ENCODE assay signal across 9 mouse cellular contexts in genomic region chr2:26316576-26317246, GRCm38 (mm10). TPM values are rescaled to one million over a fixed set of nuclear protein-coding genes. Genes with fewer than 3 reads are reported as not detected.
A peak's percentile ranks its signal among the peaks of the same experiment; 100 is the strongest.
DNase-seq lines count a peak whose midpoint lies in the region; ATAC-seq and TF ChIP-seq lines count a peak whose summit lies in the region.
"Had no signal": no experiment of that assay in that cellular context is flagged by ENCODE, and none has a peak within 500 bp of the region (broad histone marks: within the 10 kb centered on the region; RNA-seq: fewer than 3 reads in every experiment).

No protein-coding gene starts in this region.

- H3K79me2 ChIP-seq in C2C12 (ENCODE audit: control insufficient read depth, insufficient read depth), result peaks cover 41% of the 10 kb centered on the region

- DNase-seq in cerebellum, adult 9-10 months, result peak; percentile 79
- no peak for DNase-seq in cerebellum, postnatal 4 days (ENCODE audit: low spot score in 2 of 2)
- DNase-seq in thymus, postnatal 36 days, result no peak

- H3K4me2 ChIP-seq in forebrain, embryonic 13.5 days, result peak overlapping the region; percentile 95
- peak overlapping the region; percentile 99 for H3K4me2 ChIP-seq in limb, embryonic 13.5 days (replicated peaks)
- peak overlapping the region; percentile 72 for H3K4me2 ChIP-seq in stomach, embryonic 16.5 days (ENCODE audit: low read depth, low read length)

- TF ChIP-seq CTCF in C2C12 (IDR thresholded peaks at IDR 0.05; ENCODE audit: control insufficient read depth, insufficient read depth, insufficient read length), result no peak

- peak overlapping the region; percentile 65 for H3K4me3 ChIP-seq in C2C12 (ENCODE audit: insufficient read depth, poor library complexity, severe bottlenecking)
- peak overlapping the region; percentile 93 for H3K4me3 ChIP-seq in forebrain, embryonic 13.5 days
- H3K4me3 ChIP-seq in limb, embryonic 13.5 days, result peak overlapping the region; percentile 92
- H3K4me3 ChIP-seq in stomach, embryonic 16.5 days (replicated peaks; ENCODE audit: low read length), result peak overlapping the region; percentile 80

- peak overlapping the region; percentile 94 for H3K9ac ChIP-seq in forebrain, embryonic 13.5 days
- H3K9ac ChIP-seq in limb, embryonic 13.5 days, result peak overlapping the region; percentile 95
- peak overlapping the region; percentile 90 for H3K9ac ChIP-seq in stomach, embryonic 16.5 days (ENCODE audit: low read length)

- peak overlapping the region; percentile 74 for H3ac ChIP-seq in C2C12 (ENCODE audit: control insufficient read depth, insufficient read length, low read depth)

- whole genome bisulfite sequencing in forebrain, embryonic 13.5 days, result 44% methylated on average over 9 of the region's 9 CpGs
- 45% methylated on average over 9 of the region's 9 CpGs for WGBS in limb, embryonic 13.5 days
- WGBS in stomach, embryonic 16.5 days, result 48% methylated on average over 9 of the region's 9 CpGs

- no peak for ATAC-seq in forebrain, embryonic 13.5 days
- peak; percentile 63 for ATAC-seq in limb, embryonic 13.5 days (ENCODE audit: low FRiP score, low read depth)
- no peak for ATAC-seq in stomach, embryonic 16.5 days (ENCODE audit: insufficient read depth, low FRiP score)
- ATAC-seq in granulocyte monocyte progenitor cell, adult 5-6 weeks (replicated peaks; ENCODE audit: poor library complexity, severe bottlenecking), result no peak

- H3K4me1 ChIP-seq in forebrain, embryonic 13.5 days, result peaks cover 46% of the 10 kb centered on the region
- H3K4me1 ChIP-seq in limb, embryonic 13.5 days, result peaks cover 61% of the 10 kb centered on the region
- peaks cover 34% of the 10 kb centered on the region for H3K4me1 ChIP-seq in stomach, embryonic 16.5 days (ENCODE audit: control insufficient read depth, insufficient read depth, low read length)

- no peaks in the 10 kb centered on the region for H3K9me3 ChIP-seq in forebrain, embryonic 13.5 days (replicated peaks)
- H3K9me3 ChIP-seq in limb, embryonic 13.5 days, result no peaks in the 10 kb centered on the region
- H3K9me3 ChIP-seq in stomach, embryonic 16.5 days (replicated peaks; ENCODE audit: control insufficient read depth, low read length), result no peaks in the 10 kb centered on the region

- peaks cover 2% of the 10 kb centered on the region for H3K79me3 ChIP-seq in C2C12 (ENCODE audit: low read depth)

- peak overlapping the region; percentile 95 for H3K27ac ChIP-seq in forebrain, embryonic 13.5 days
- H3K27ac ChIP-seq in limb, embryonic 13.5 days, result peak overlapping the region; percentile 97
- H3K27ac ChIP-seq in stomach, embryonic 16.5 days (ENCODE audit: low read length), result peak overlapping the region; percentile 93

- no peaks in the 10 kb centered on the region for H3K27me3 ChIP-seq in C2C12 (ENCODE audit: control insufficient read depth, insufficient read depth, insufficient read length)
- H3K27me3 ChIP-seq in forebrain, embryonic 13.5 days, result no peaks in the 10 kb centered on the region
- H3K27me3 ChIP-seq in limb, embryonic 13.5 days, result no peaks in the 10 kb centered on the region
- H3K27me3 ChIP-seq in stomach, embryonic 16.5 days (ENCODE audit: control insufficient read depth, insufficient read depth, low read length), result no peaks in the 10 kb centered on the region

- H3K36me3 ChIP-seq in C2C12 (ENCODE audit: control insufficient read depth, insufficient read depth), result no peaks in the 10 kb centered on the region
- H3K36me3 ChIP-seq in forebrain, embryonic 13.5 days (ENCODE audit: poor library complexity, severe bottlenecking), result peaks cover 15% of the 10 kb centered on the region
- peaks cover 18% of the 10 kb centered on the region for H3K36me3 ChIP-seq in limb, embryonic 13.5 days
- H3K36me3 ChIP-seq in stomach, embryonic 16.5 days (ENCODE audit: control insufficient read depth, insufficient read depth, low read length), result no peaks in the 10 kb centered on the region

TF ChIP-seq in C2C12, 6 proteins besides CTCF, POLR2A, EP300 and RAD21:
- TF ChIP-seq USF1 (IDR thresholded peaks at IDR 0.05; ENCODE audit: low read depth) (no peak), MYOD1 (IDR thresholded peaks at IDR 0.05; ENCODE audit: control insufficient read depth, insufficient read length, low read depth) (peak; percentile 28), CEBPB (IDR thresholded peaks at IDR 0.05; ENCODE audit: low read depth) (no peak)

RNA-seq across cellular contexts. Expression of gene Gpsm1, which starts 1.4 kb away (rescaled TPM):
- polyA plus RNA-seq in C2C12 (2012; fragmentation: generic; extraction: Trizol), result 20.6 TPM
- 97.7 and 120 TPM in 2 replicates for polyA plus RNA-seq in forebrain, embryonic 13.5 days (2015; fragmentation: Nextera tagmentation; extraction: Ambion mirVana)
- 61.5 and 66.6 TPM in 2 replicates for polyA plus RNA-seq in limb, embryonic 13.5 days (2015; fragmentation: Nextera tagmentation; extraction: Ambion mirVana)
- polyA plus RNA-seq in stomach, embryonic 16.5 days (2015; fragmentation: Nextera tagmentation; extraction: Ambion mirVana), result 28.8 and 33.0 TPM in 2 replicates
- total RNA-seq in granulocyte monocyte progenitor cell, adult 5-6 weeks (2014; fragmentation: Nextera tagmentation), result 7.0 and 16.3 TPM in 2 replicates
- 10.6 and 13.8 TPM in 2 replicates for total RNA-seq in granulocyte monocyte progenitor cell, adult 5-6 weeks (2017)

RNA-seq across cellular contexts. Expression of gene Ccdc187, which starts 22.4 kb away (rescaled TPM):
- polyA plus RNA-seq in C2C12 (2012; fragmentation: generic; extraction: Trizol), result not detected
- polyA plus RNA-seq in forebrain, embryonic 13.5 days (2015; fragmentation: Nextera tagmentation; extraction: Ambion mirVana), result 0.18 and 0.35 TPM in 2 replicates
- 0.04 TPM in 1 of 2 replicates, not detected in the other for polyA plus RNA-seq in limb, embryonic 13.5 days (2015; fragmentation: Nextera tagmentation; extraction: Ambion mirVana)
- 0.58 and 0.82 TPM in 2 replicates for polyA plus RNA-seq in stomach, embryonic 16.5 days (2015; fragmentation: Nextera tagmentation; extraction: Ambion mirVana)
- total RNA-seq in granulocyte monocyte progenitor cell, adult 5-6 weeks (2014; fragmentation: Nextera tagmentation), result not detected in 2 replicates
- total RNA-seq in granulocyte monocyte progenitor cell, adult 5-6 weeks (2017), result not detected in 2 replicates
- total RNA-seq: hematopoietic stem cell, adult 5-6 weeks had no signal

RNA-seq across cellular contexts. Expression of gene Dnlz, which starts 35.2 kb away (rescaled TPM):
- polyA plus RNA-seq in C2C12 (2012; fragmentation: generic; extraction: Trizol), result 35.6 TPM
- 31.1 and 32.2 TPM in 2 replicates for polyA plus RNA-seq in forebrain, embryonic 13.5 days (2015; fragmentation: Nextera tagmentation; extraction: Ambion mirVana)
- polyA plus RNA-seq in limb, embryonic 13.5 days (2015; fragmentation: Nextera tagmentation; extraction: Ambion mirVana), result 28.8 and 29.0 TPM in 2 replicates
- polyA plus RNA-seq in stomach, embryonic 16.5 days (2015; fragmentation: Nextera tagmentation; extraction: Ambion mirVana), result 20.5 and 23.8 TPM in 2 replicates
- 9.5 and 10.4 TPM in 2 replicates for total RNA-seq in granulocyte monocyte progenitor cell, adult 5-6 weeks (2014; fragmentation: Nextera tagmentation)
- 5.9 and 7.6 TPM in 2 replicates for total RNA-seq in granulocyte monocyte progenitor cell, adult 5-6 weeks (2017)

RNA-seq across cellular contexts. Expression of gene Card9, which starts 44.0 kb away (rescaled TPM):
- polyA plus RNA-seq in C2C12 (2012; fragmentation: generic; extraction: Trizol), result 0.20 TPM
- polyA plus RNA-seq in forebrain, embryonic 13.5 days (2015; fragmentation: Nextera tagmentation; extraction: Ambion mirVana), result 0.72 and 2.0 TPM in 2 replicates
- 0.67 and 1.5 TPM in 2 replicates for polyA plus RNA-seq in limb, embryonic 13.5 days (2015; fragmentation: Nextera tagmentation; extraction: Ambion mirVana)
- 1.1 and 1.5 TPM in 2 replicates for polyA plus RNA-seq in stomach, embryonic 16.5 days (2015; fragmentation: Nextera tagmentation; extraction: Ambion mirVana)
- 42.3 and 55.8 TPM in 2 replicates for total RNA-seq in granulocyte monocyte progenitor cell, adult 5-6 weeks (2014; fragmentation: Nextera tagmentation)
- 121 and 122 TPM in 2 replicates for total RNA-seq in granulocyte monocyte progenitor cell, adult 5-6 weeks (2017)
